Mouse (Mus musculus) liver, embryonic 14 days (tissue): ENCODE results near the gene Taf9. TPM values are rescaled to one million over a fixed set of nuclear protein-coding genes. Genes with fewer than 3 reads are reported as not detected.

Source experiments
- polyA plus RNA-seq: library from polyadenylated mRNA; depleted of rRNA; stranded (reverse); fragments of >200 nt; gene quantifications from 2 replicates; pipeline ENCODE4 v1.2.3, GENCODE M21; 2012; rRNA removed

Gene Taf9
- polyA plus RNA-seq, result 9.7 and 10.4 TPM in 2 replicates

GRCm38 (mm10) chr13:100651439-100652186 is at the start of gene Taf9:
Gene Taf9, plus strand, starts transcription at chr13:100651579.

DNA sequence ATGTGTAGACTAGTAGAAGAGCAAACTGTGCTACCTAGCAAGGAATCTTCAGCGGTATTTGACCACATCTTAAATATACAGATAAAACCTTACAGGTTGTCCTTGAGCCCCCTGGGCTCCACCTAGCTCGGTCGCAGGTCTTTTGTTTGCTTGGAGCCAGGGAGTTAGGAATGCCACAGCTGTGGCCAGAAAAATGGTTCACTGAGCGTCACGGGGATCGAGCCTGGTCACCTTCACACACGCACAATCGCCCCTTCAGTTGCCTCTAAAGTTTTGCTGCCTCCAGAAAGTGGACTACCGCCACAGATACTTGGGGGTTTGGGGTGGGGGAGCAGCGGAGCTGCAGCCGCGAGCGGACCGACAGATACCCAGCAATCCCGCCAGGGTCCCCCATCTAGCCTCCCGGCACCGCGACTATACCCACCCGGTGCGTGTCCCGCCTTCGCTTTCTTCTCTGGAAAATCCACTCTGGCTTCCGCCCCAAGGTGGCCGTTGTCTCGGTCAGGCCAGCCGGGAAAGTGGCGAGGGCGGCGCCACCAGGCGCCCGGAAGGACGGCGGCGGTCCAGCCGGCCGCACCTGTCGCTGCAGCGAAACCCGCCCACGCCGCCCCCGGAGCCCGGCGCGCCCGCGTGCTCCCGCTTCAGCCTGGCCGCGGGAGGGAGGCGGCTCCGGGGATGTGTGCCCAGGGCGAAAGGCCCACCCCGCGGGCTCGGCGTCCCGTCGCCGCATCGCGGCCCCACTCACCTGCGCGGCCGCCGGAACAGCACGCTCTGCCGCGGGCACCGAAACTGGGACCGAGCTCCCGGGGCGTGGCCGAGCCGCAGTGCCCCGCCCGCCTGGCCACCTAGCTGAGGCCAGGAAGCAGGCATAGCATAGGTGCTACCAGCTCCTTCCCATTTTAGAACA is 34.9 kb upstream of the Taf9 start, which contains the start of gene Marveld2:
Marveld2 (minus strand) TSS at position 791 of the 907 bp plus-strand sequence.

DNA sequence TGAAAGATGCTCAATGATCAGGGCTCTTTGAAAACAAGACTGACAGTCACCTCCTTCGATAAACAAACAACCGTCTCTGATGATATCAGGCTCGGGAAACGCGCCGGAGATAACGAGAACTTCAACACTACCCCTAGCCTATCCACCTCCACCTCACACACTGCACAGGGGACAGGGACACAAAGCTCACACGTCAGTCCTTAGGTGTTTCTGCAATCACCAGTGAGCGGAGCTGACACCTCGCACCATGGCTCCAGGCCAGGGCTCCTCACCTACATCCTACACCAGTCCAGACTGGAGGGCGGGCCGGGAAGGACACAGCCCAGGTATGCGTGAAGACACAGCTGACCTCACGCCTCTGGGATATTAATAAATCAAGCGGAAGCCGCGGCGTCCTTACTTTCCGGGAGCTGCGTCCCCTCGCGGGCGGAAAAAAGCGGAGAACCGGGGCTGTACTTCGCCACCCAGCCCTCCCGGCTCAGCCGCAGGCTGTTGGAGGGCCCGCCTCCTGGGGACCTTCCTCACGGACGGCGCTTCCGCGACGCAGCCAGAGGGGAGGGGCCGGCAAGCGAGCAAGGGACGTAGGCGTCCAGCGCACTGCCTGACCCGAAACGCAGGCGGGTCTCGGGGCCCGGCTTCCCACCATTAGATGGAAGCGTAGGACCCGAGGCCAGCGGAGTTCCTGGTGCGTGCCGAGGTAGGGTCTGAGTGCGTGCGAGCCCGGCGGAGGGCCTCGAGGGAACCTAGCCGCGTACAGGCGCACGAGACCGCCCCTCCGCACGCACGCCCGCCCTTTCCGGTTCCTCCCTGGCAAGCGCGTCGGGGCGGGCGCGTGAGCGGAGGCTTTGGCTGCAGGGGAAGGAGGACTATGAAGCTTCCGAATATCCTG is 585 bp upstream of the Taf9 start, which contains the start of the genes Ak6 and Rad17:
Ak6 (plus strand) TSS at position 430 of the 889 bp plus-strand sequence.
Rad17 (minus strand) TSS at position 502 of the 889 bp plus-strand sequence.

DNA sequence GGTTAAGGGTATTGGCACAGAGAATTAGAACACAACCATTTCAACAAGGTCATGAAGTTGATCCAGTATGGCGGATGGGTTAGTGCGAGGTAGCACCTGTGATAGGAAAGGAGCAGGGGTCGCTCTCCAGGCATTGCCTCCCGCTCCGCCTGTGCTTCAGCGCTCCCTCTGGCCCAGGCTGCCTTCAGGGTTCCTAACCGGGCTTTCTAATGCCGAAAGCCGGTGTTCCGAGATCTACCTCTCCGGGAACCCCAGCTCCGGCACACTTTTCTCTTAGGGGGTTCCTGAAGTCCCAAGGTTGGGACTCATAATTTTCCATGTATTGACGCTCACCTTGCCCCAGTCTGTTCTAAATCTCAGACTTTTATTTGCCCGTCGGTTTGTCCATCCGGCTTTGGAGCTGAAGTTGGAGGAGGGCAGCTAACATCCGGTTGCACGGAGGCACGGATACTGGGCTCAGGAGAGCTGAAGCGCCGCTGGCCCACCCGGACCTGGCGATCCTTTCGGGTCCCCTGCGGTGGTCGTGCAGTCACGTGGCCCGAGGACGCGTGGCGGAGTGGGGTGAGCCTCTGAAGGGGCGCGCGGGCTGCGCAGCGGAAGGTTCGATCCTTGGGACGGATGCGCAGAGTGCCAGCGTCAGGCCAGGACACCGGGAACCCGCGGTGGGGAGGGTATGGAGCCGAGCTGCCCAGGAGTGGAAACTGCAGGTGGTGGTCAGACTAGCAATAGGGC is 18.1 kb downstream of the Taf9 start, which contains the start of gene Ccdc125:
Ccdc125 (plus strand) TSS at position 427 of the 732 bp plus-strand sequence.

Other genes starting within 250 kb of the Taf9 start
- 0.01 TPM in 1 of 2 replicates, not detected in the other for gene Naip1, start 198.7 kb upstream of the Taf9 start, polyA plus RNA-seq
- 28.1 and 30.8 TPM in 2 replicates for gene Gtf2h2, start 159.0 kb upstream of the Taf9 start, polyA plus RNA-seq
- gene Ocln, start 98.9 kb upstream of the Taf9 start, polyA plus RNA-seq, result 3.0 and 3.3 TPM in 2 replicates
- 3.6 and 4.5 TPM in 2 replicates for gene Marveld2, start 34.6 kb upstream of the Taf9 start, polyA plus RNA-seq
- gene Ak6, start 600 bp upstream of the Taf9 start, polyA plus RNA-seq, result 121 and 132 TPM in 2 replicates
- 8.9 and 10.1 TPM in 2 replicates for gene Rad17, start 528 bp upstream of the Taf9 start, polyA plus RNA-seq
- 4.3 TPM in 2 replicates for gene Ccdc125, start 18.1 kb downstream of the Taf9 start, polyA plus RNA-seq
- gene Cdk7, start 79.4 kb downstream of the Taf9 start, polyA plus RNA-seq, result 16.5 and 19.9 TPM in 2 replicates
- gene Mrps36, start 93.1 kb downstream of the Taf9 start, polyA plus RNA-seq, result 54.7 and 58.2 TPM in 2 replicates
- 26.5 and 31.2 TPM in 2 replicates for gene Cenph, start 124.3 kb downstream of the Taf9 start, polyA plus RNA-seq
- gene Ccnb1, start 135.0 kb downstream of the Taf9 start, polyA plus RNA-seq, result 124 and 147 TPM in 2 replicates
- 20.1 and 24.1 TPM in 2 replicates for gene Slc30a5, start 181.8 kb downstream of the Taf9 start, polyA plus RNA-seq